Comparison of ENCODE assay signal across 20 mouse cellular contexts in the genomic region with DNA sequence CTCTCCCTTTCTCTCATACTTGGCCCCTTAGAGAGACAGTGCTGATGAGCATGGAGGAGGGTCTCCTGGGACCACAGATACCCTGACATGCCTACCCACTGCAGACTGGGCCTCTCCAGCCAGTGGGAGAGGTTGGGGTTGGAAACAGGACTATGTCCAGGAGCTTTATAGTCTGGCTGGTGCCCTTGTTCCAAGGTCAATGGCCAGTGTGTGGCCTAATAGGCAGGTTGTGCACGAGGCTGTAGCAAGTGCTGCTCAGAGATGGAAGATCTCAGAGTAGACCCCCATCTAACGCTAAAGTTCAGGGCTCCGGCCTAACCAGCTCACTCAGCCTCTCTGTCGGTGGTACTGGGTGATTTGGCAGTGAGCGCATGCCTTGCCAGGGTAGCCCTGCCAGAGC.
"Had no signal": no experiment of that assay in that cellular context is flagged by ENCODE, and none has a peak within 500 bp of the region (broad histone marks: within the 10 kb centered on the region; RNA-seq: fewer than 3 reads in every experiment).

No protein-coding gene starts in this region.

- H3K9me3 ChIP-seq: limb, embryonic 10.5 days; limb, embryonic 13.5 days; liver, embryonic 13.5 days; lung, embryonic 15.5 days; midbrain, embryonic 10.5 days; midbrain, embryonic 13.5 days; neural tube, embryonic 13.5 days had no signal

- H3K27ac ChIP-seq: kidney, postnatal 0 days; left cerebral cortex, adult 2 months; limb, embryonic 10.5 days; limb, embryonic 13.5 days; liver, embryonic 13.5 days; lung, embryonic 15.5 days; midbrain, embryonic 10.5 days; midbrain, embryonic 13.5 days; neural tube, embryonic 13.5 days had no signal

- H3K27me3 ChIP-seq: liver, embryonic 13.5 days; lung, embryonic 15.5 days; megakaryocyte, embryonic 14.5 days had no signal

- DNase-seq: layer of hippocampus, postnatal 36 days; liver, embryonic 13.5 days; lung, adult 18-20 months; lung, postnatal 10 days; lung, postnatal 36 days; retina, postnatal 1 day; right cerebral cortex, postnatal 25 days; thymus, adult 18-20 months; thymus, postnatal 36 days had no signal

- H3K4me3 ChIP-seq: left cerebral cortex, adult 2 months; limb, embryonic 10.5 days; limb, embryonic 13.5 days; liver, embryonic 13.5 days; lung, embryonic 15.5 days; megakaryocyte, embryonic 14.5 days; midbrain, embryonic 10.5 days; midbrain, embryonic 13.5 days; myocyte; neural tube, embryonic 13.5 days had no signal

- ATAC-seq: midbrain, embryonic 13.5 days; midbrain, embryonic 16.5 days had no signal

- H3K36me3 ChIP-seq: limb, embryonic 10.5 days; limb, embryonic 13.5 days; midbrain, embryonic 10.5 days; midbrain, embryonic 13.5 days; neural tube, embryonic 13.5 days had no signal

- H3K4me2 ChIP-seq: limb, embryonic 13.5 days; liver, embryonic 13.5 days; lung, embryonic 15.5 days; midbrain, embryonic 13.5 days; neural tube, embryonic 13.5 days had no signal

- H3K9ac ChIP-seq: limb, embryonic 13.5 days; liver, embryonic 13.5 days; lung, embryonic 15.5 days; midbrain, embryonic 13.5 days; neural tube, embryonic 13.5 days had no signal
